Mouse (Mus musculus) lung, postnatal 4 days (tissue): ENCODE measurements around the gene Hexim2.

Source experiments
- DNase-seq, 2 experiments: peaks; one replicate each; pipeline ENCODE4 v3.0.0; 2021

Hexim2 gene

DNA sequence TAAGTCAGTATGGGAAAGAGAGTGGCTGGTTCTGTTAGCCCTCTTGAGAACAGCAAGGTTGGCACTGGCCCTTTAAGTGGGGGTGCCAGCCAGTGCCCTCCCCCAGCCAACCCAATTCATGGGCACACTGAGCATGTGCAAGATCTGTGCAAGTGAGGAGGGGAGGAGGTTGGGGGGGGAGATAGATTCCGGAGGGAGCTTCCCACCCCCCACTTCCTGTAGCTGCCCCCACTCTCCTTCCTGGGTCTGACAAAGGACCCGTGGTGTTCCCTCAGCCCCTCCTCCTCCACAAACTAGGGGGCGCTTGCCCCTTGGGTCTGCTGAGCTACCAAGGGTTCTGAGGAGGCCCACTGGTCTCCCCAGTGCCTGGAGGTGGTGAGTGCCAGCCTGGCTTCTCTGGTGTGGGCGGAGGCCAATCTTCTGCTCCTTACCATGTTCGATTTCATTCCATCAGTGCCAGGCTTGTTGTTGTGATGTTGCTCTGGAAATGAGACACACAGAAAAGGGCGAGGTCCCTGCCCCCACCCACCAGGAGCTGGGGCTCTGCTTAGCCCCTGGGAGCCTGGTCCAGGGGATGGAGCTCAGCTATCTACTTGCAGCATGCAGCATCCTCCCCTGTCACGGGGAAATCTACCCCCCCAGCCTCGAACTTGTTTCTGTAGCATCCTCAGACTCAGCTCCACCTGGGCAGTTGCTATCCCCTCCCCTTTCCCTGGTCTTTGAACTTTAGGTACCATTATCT is 10.4 kb downstream of the Hexim2 start:
- DNase-seq = peak; percentile 83 to 90

DNA sequence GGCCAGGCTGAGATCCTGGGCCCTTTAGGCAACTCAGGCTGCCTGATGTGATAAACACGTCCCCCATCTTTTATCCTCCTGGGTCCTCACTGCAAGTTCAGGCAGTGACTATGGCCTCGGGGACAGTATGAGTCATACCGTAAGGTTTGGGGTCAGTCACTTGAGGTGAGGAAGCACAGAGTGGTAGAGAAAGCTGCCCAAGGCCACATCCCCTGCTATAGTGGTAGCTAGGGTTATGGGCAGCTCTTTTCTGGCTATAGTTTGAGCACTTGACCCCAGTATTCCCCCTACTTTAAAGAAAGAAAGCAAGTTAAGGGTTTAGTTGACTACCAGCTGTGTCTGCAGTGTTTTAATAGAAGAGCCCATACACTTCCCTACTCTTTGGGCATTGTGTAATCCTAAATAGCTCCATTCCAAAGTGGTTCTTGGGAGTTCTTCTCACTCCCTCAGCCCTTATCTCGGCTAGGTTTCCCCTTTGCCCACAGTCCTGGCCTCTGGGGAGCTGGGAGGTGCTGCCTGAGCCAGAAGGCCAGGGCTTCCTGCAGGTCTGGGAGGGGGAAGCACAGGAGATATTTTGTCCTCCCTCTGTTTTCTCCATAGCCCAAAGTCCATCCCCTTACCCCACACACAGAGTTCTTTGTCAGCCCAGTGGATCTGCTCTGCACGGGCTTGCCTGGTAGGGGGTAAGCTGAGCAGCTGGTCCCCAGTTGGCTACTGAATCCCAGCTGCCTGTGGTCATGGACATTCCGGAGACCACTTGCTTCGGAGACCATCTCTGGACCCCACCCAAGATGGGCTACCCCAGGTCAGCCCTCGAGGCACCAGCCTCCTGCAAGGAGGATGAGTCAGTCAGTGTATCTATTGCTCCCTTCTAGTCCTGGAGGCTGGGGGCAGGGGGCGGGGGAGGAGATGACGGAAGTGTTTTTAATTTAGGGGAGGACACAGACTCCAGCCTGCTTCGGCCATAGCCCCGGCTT is 12.4 kb downstream of the Hexim2 start:
- no peak for DNase-seq

DNA sequence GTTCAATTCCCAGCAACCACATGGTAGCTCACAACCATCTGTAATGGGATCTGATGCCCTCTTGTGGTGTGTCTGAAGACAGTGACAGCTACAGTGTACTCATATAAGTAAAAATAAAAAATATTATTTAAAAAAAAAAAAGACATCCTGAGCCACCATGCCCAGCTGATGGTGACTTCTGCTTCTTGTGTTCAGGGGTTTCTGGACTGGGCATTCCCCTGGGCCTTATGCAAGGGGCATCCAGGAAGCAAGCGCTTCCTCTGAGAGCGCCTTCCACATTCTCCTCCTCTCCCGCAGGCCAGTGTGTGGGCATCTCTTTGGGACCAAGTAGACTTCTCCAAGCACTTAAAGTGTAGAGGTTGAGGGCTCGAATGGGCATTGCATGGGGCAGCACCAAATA is 14.2 kb downstream of the Hexim2 start:
- no peak for DNase-seq

GRCm38 (mm10) chr11:103147766-103148165 is 15.5 kb downstream of the Hexim2 start:
- DNase-seq = no peak

- DNase-seq = no peak
Observed at GRCm38 (mm10) chr11:103149771-103150170, 17.5 kb downstream of the Hexim2 start.

DNA sequence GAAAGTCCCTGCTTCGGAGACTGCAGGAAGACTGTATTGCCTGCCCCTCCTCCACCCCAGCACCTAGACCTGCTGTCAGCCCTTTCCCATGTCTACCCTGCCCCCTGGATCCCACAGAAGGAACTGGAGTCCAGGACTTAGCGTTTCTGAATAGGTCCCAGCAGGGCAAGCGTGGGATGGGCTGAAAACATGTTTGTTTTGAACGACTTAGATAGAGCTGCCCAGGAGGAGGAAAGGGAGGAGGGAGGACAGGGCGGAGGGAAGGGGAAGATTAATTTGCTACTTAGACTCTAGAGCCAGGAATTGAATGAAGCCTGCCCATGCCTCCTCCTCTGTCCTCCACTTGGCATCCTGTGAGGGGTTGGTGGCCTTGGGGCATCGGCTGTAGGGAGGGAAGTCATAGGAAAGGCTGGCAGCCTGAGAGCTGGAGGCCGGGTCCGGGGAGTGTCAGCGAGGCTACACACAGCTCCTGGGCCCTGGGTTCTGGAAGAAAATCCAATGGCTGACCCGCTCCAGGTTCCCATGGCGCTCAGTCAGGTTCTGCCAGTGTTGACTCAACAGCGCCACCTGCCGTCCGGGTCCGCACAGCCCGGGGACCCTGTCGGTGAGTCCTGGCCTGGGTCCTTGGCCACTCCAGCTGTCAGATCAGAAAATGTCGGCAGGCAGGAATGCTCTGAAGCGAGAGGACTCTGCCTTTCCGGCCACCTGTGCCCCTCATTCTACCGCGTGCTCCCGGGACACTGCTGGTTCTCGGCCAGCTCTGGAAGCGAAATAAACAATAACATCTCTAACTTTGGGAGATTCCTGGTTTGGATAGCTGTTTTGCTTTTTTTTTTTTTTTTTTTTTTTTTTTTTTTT is 26.6 kb downstream of the Hexim2 start:
- DNase-seq = peak; percentile 96 to 98

- no peak for DNase-seq
Observed at GRCm38 (mm10) chr11:103160738-103161137, 28.5 kb downstream of the Hexim2 start.

DNA sequence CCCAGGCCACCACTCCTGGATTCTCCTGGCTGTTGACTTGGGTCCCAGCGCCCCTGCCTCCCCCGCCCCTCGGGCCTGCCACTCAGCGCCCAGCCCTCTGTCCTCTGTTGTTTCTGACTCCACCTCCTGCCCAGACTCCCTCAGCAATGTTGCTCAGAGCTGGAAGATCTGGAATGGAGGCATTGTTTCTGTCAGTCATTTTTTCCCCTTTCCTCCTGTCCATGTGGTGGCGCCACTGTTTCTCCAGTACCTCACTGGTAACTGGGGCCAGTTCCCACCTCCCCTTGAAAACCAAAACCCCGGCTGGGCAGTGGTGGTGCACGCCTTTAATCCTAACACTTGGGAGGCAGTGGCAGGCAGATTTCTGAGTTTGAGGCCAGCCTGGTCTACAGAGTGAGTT is 29.2 kb downstream of the Hexim2 start:
- no peak for DNase-seq

DNA sequence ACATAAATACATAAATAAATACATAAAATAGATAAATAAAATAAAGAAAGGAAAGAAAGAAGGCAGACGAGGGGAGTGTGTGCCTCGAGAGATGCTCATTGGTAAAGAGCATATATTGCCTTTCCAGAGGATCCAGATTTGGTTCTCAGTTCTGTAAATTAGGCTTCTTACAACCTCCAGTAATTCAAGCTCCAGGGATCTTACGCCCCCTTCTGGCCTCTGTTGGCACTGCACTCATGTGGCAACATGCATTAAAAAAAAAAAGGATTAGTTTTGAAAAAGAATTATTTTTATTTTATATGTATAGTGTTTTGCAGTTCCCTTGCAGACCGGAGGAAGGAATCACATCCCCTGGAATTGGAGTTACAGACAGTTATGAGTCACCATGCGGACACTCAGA is 29.9 kb downstream of the Hexim2 start:
- DNase-seq = peak in 1 of 2 experiments; percentile 47

GRCm38 (mm10) chr11:103164391-103164790 is 32.2 kb downstream of the Hexim2 start:
- peak in 1 of 2 experiments; percentile 35 for DNase-seq

- peak; percentile 61 to 81 for DNase-seq
Observed at GRCm38 (mm10) chr11:103168690-103169390, 36.6 kb downstream of the Hexim2 start.

- DNase-seq = no peak
Observed at GRCm38 (mm10) chr11:103169664-103170063, 37.4 kb downstream of the Hexim2 start.

- no peak for DNase-seq
Observed at GRCm38 (mm10) chr11:103170111-103170493, 37.9 kb downstream of the Hexim2 start.

DNA sequence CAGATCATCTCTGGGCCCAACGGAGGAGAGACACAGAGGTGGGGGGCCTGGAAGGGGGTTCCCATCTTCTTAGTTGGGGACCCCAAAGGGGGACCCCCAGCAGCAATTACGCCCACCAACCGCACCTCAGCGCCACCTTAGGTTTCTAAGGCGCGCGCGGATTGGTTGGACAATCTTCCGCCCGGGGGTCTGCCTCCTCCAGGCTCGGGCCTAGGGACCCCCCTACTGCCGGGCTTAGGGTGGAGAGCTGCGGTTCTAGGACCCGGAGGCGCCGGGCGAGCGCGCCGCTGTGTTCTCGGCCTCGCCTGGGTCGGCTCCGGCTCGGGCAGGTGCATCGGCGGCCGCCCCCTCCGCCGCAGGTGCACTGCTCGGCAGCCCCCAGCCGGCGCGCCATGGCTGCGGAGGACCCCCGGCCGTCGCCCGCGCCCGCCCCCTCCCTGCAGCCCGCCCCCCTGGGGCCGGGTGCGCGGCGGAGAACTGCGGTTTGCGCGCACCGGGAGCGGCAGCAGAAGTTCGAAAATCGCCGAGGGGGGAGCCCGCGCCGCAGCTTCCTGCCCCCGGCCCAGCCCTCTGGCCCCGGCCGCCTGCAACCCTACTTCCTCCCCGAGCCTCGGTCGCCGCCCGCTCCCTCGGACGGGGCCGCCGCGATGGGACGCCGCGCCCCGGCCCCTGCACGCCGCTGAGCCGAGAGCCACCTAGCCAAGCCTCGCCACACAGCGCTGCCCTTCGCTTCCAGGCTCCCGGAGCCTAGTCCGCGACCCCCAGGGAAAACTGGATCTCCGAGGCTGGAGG is 38.5 kb downstream of the Hexim2 start, which contains the start of gene Fmnl1:
Gene Fmnl1 (plus strand): TSS at position 614 of the 792 bp plus-strand sequence.
- DNase-seq = peak; percentile 73 to 77

DNA sequence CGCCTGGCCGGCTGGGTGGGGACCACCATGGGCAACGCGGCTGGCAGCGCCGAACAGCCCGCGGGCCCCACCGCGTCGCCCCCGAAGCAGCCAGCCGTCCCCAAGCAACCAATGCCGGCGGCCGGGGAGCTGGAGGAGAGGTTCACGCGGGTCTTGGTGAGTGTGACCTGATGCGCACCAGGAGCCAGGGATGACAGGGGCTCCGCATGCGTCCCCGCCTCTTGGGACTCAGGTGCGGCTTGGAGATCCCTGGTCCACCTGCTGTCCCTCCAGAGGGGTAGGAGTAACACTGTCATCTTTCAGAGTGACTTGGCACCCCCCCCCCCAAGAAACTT is 39.0 kb downstream of the Hexim2 start:
- no peak for DNase-seq

DNA sequence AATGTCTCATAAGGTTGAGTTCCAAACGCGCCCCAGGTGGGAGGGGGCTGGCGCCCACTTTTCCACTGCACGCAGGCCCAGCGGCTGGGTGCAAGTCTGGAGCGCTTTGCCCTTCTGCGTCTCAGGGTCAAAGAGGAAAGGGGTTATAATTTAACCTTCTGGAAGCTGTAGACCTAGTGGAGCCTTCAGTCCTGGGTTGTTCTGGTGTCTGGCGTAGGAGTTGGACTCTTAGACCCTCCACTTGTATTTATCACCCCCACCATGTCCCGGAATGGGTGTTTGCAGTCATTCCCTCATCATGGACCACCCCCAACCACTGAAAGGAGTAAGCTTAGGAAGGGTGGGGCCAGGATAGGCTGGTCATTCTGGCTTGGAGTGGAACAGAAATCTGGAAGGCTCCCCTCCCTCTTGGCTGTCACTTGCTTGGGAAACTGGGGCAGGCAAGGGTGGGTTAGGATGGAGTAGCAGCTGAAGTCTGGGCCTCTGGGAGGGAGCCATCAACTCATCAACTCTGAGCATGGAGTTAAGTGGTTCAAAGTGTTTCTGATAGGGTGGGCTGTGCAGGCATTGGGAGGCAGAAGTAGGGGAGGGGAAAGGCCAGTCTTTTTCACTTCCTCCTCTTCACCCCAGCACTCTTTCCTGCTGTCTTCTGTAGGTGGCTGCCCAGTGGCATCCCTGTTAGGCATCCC is 39.6 kb downstream of the Hexim2 start:
- peak in 1 of 2 experiments; percentile 36 for DNase-seq

- DNase-seq = no peak
Observed at GRCm38 (mm10) chr11:103172392-103173040, 40.3 kb downstream of the Hexim2 start.

DNA sequence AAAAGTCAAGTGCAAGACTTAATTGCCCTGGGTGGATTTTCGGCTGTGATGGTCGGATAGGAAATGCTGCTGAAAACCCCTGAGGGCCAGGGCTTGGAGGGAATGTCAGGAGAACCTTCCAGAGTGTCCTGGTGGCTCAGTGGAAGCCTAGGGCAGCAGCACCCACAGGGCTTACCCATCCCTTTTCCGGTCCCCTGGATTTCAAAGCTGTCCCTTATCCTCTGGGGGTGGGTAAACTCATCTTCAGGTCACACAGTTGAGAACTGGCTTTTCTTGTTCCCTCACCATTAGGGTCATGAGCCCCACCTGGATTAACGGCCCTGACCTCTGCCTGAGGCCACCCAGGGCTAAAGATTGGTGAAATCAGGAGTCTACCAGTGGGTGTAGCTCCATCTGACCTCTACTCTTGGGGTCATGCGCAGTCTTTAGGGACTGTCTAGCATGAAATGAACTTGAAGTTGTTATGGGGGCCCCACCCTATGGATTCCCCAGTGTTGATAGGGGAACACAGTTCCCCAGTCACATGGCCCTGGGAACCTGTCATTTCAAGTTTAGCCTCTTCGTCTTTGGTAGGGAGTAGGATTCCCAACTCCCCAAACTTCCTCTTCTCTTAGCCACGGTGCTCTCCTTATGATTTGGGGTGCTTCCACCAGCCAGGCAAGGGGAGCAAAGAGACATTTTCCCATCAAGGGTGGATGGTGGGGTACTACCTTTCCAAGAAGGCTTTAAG is 41.0 kb downstream of the Hexim2 start:
- peak in 1 of 2 experiments; percentile 32 for DNase-seq

DNA sequence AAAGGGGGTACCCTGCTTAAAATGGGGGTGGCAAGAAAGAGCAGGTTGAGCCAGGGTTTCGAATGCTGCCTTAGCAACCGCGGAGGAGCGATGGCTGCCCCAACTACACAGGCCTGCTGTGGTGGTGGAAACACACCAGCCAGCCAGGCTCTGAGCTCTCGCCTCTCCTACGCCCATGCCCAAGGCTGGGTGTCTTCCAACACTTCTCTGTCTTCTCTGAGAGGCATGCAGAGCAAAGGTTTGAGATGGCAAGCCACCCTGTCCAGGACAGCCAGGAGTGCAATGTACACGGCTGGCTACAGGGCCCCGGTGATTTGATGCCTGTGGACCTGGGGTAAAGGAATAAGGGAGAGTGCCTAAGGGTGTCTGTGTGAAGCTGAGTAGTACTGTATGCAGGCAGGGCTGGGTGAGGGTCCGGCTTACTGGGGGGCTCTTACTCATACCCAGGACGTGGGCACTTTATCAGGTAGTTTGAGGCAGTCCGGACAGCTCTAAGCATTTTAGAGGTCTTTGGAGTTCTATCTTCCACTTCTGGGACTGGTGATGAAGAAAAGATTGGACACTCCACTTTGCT is 41.6 kb downstream of the Hexim2 start:
- no peak for DNase-seq
